In genomic region chr15:85808434-85808833, GRCm38 (mm10) we compare ENCODE assay signal across 16 mouse cellular contexts. TPM values are rescaled to one million over a fixed set of nuclear protein-coding genes. Genes with fewer than 3 reads are reported as not detected.
DNase-seq lines count a peak whose midpoint lies in the region; ATAC-seq and TF ChIP-seq lines count a peak whose summit lies in the region.
"Had no signal": no experiment of that assay in that cellular context is flagged by ENCODE, and none has a peak within 500 bp of the region (broad histone marks: within the 10 kb centered on the region; RNA-seq: fewer than 3 reads in every experiment).

No protein-coding gene starts in this region.

- H3K4me1 ChIP-seq in heart, embryonic 16.5 days (ENCODE audit: control insufficient read depth, insufficient read depth, low read length), result peaks cover 19% of the 10 kb centered on the region
- peaks cover 16% of the 10 kb centered on the region for H3K4me1 ChIP-seq in kidney, embryonic 15.5 days
- 0 out of 2 replicates have a peak, but pooled peaks cover 5% of the 10 kb centered on the region for H3K4me1 ChIP-seq in lung, postnatal 0 days (ENCODE audit: insufficient read depth, low read depth, low read length)

- peaks cover 3% of the 10 kb centered on the region; the same call in 1 of the 2 replicates for H3K36me3 ChIP-seq in heart, embryonic 16.5 days (ENCODE audit: control insufficient read depth, insufficient read depth)
- H3K36me3 ChIP-seq in kidney, embryonic 15.5 days, result no peaks in the 10 kb centered on the region
- H3K36me3 ChIP-seq in lung, postnatal 0 days (ENCODE audit: insufficient read depth, low read length), result no peaks in the 10 kb centered on the region; the same call in 1 of the 2 replicates
- H3K36me3 ChIP-seq: embryonic facial prominence, embryonic 12.5 days; limb, embryonic 10.5 days had no signal

- no peak for DNase-seq in heart, adult 9 months (ENCODE audit: low spot score in 2 of 2)
- DNase-seq in kidney, adult 8-10 months, result peak; percentile 30 to 45
- no peak for DNase-seq in lung, postnatal 0 days (ENCODE audit: low spot score)
- no peak for DNase-seq in lung, postnatal 10 days
- DNase-seq in kidney, postnatal 36 days, result peak; percentile 25 to 51
- DNase-seq: adrenal gland, postnatal 10 days; B cell, adult 2 months; forebrain, postnatal 0 days; heart, adult 11 months; heart, postnatal 14 days; lung, postnatal 36 days had no signal

- ATAC-seq in heart, embryonic 16.5 days (replicated peaks; ENCODE audit: extremely low read depth, insufficient read depth, low FRiP score), result no peak
- ATAC-seq in kidney, embryonic 15.5 days (replicated peaks; ENCODE audit: low FRiP score), result no peak
- ATAC-seq in lung, postnatal 0 days, result no peak
- ATAC-seq: forebrain, postnatal 0 days; hindbrain, postnatal 0 days had no signal

- H3K4me2 ChIP-seq in heart, embryonic 16.5 days (ENCODE audit: low read depth, low read length), result no peak overlapping the region
- no peak overlapping the region for H3K4me2 ChIP-seq in kidney, embryonic 15.5 days
- H3K4me2 ChIP-seq in lung, postnatal 0 days (replicated peaks; ENCODE audit: low read depth, low read length), result no peak overlapping the region
- H3K4me2 ChIP-seq: embryonic facial prominence, embryonic 12.5 days had no signal

- H3K27ac ChIP-seq in heart, embryonic 16.5 days (ENCODE audit: low read length), result peak overlapping the region; percentile 9; the same call in 1 of the 2 replicates
- no peak overlapping the region for H3K27ac ChIP-seq in kidney, embryonic 15.5 days
- no peak overlapping the region for H3K27ac ChIP-seq in lung, postnatal 0 days (ENCODE audit: low read length)
- H3K27ac ChIP-seq: embryonic facial prominence, embryonic 12.5 days; hindbrain, postnatal 0 days; limb, embryonic 10.5 days had no signal

- no peaks in the 10 kb centered on the region for H3K9me3 ChIP-seq in heart, embryonic 16.5 days (replicated peaks; ENCODE audit: control insufficient read depth, low read length)
- H3K9me3 ChIP-seq in kidney, embryonic 15.5 days (replicated peaks), result no peaks in the 10 kb centered on the region
- H3K9me3 ChIP-seq in lung, postnatal 0 days (ENCODE audit: low read length), result no peaks in the 10 kb centered on the region
- H3K9me3 ChIP-seq: embryonic facial prominence, embryonic 12.5 days; limb, embryonic 10.5 days had no signal

- 0 out of 2 replicates have a peak overlapping the region, but pooled peaks have one; percentile 3 for H3K9ac ChIP-seq in heart, embryonic 16.5 days (ENCODE audit: low read length)
- no peak overlapping the region for H3K9ac ChIP-seq in kidney, embryonic 15.5 days
- H3K9ac ChIP-seq in lung, postnatal 0 days (replicated peaks; ENCODE audit: low read depth), result no peak overlapping the region
- H3K9ac ChIP-seq: embryonic facial prominence, embryonic 12.5 days; forebrain, postnatal 0 days had no signal

- WGBS in heart, embryonic 16.5 days, result 62% methylated on average over 8 of the region's 8 CpGs
- 64% methylated on average over 8 of the region's 8 CpGs for WGBS in kidney, embryonic 15.5 days
- WGBS in lung, postnatal 0 days, result 59% methylated on average over 8 of the region's 8 CpGs

- no peak for TF ChIP-seq EP300 in lung, postnatal 0 days (IDR thresholded peaks at IDR 0.05)

- H3K4me3 ChIP-seq in heart, embryonic 16.5 days (ENCODE audit: low read length), result no peak overlapping the region
- H3K4me3 ChIP-seq in kidney, embryonic 15.5 days (replicated peaks), result no peak overlapping the region
- no peak overlapping the region for H3K4me3 ChIP-seq in lung, postnatal 0 days (ENCODE audit: low read depth, low read length)
- H3K4me3 ChIP-seq: embryonic facial prominence, embryonic 12.5 days; limb, embryonic 10.5 days had no signal

- TF ChIP-seq CTCF in lung, postnatal 0 days (IDR thresholded peaks at IDR 0.05), result peak; percentile 30

- H3K27me3 ChIP-seq in heart, embryonic 16.5 days (ENCODE audit: control insufficient read depth, insufficient read depth, low read length), result no peaks in the 10 kb centered on the region
- H3K27me3 ChIP-seq in kidney, embryonic 15.5 days, result no peaks in the 10 kb centered on the region
- no peaks in the 10 kb centered on the region for H3K27me3 ChIP-seq in lung, postnatal 0 days (replicated peaks; ENCODE audit: insufficient read depth, low read length)
- H3K27me3 ChIP-seq: embryonic facial prominence, embryonic 12.5 days had no signal

RNA-seq across cellular contexts. Expression of gene Cdpf1, which starts 3.1 kb away (rescaled TPM):
- 48.8 and 49.8 TPM in 2 replicates for polyA plus RNA-seq in heart, embryonic 16.5 days (2015; fragmentation: Nextera tagmentation; extraction: Ambion mirVana)
- 29.5 and 32.5 TPM in 2 replicates for polyA plus RNA-seq in kidney, embryonic 15.5 days (2015; fragmentation: Nextera tagmentation; extraction: Ambion mirVana)
- polyA plus RNA-seq in lung, postnatal 0 days (2015; fragmentation: Nextera tagmentation; extraction: Ambion mirVana), result 46.8 and 48.3 TPM in 2 replicates

RNA-seq across cellular contexts. Expression of gene Pkdrej, which starts 13.1 kb away (rescaled TPM):
- polyA plus RNA-seq in heart, embryonic 16.5 days (2015; fragmentation: Nextera tagmentation; extraction: Ambion mirVana), result 0.50 and 0.53 TPM in 2 replicates
- 0.14 and 0.15 TPM in 2 replicates for polyA plus RNA-seq in kidney, embryonic 15.5 days (2015; fragmentation: Nextera tagmentation; extraction: Ambion mirVana)
- 0.04 and 0.08 TPM in 2 replicates for polyA plus RNA-seq in lung, postnatal 0 days (2015; fragmentation: Nextera tagmentation; extraction: Ambion mirVana)

RNA-seq across cellular contexts. Expression of gene Ttc38, which starts 23.7 kb away (rescaled TPM):
- polyA plus RNA-seq in heart, embryonic 16.5 days (2015; fragmentation: Nextera tagmentation; extraction: Ambion mirVana), result 4.9 and 6.2 TPM in 2 replicates
- polyA plus RNA-seq in kidney, embryonic 15.5 days (2015; fragmentation: Nextera tagmentation; extraction: Ambion mirVana), result 6.3 and 6.7 TPM in 2 replicates
- 8.7 and 9.1 TPM in 2 replicates for polyA plus RNA-seq in lung, postnatal 0 days (2015; fragmentation: Nextera tagmentation; extraction: Ambion mirVana)

RNA-seq across cellular contexts. Expression of gene Gtse1, which starts 51.1 kb away (rescaled TPM):
- polyA plus RNA-seq in heart, embryonic 16.5 days (2015; fragmentation: Nextera tagmentation; extraction: Ambion mirVana), result 24.8 and 25.5 TPM in 2 replicates
- 30.3 and 30.8 TPM in 2 replicates for polyA plus RNA-seq in kidney, embryonic 15.5 days (2015; fragmentation: Nextera tagmentation; extraction: Ambion mirVana)
- polyA plus RNA-seq in lung, postnatal 0 days (2015; fragmentation: Nextera tagmentation; extraction: Ambion mirVana), result 1.5 and 2.3 TPM in 2 replicates

Comparison
In these comparisons a context has a peak if more than half of its experiments do, and no peak if none do; other contexts are left out.
1. DNase-seq: peak in kidney, adult 8-10 months (2 of 2) and kidney, postnatal 36 days (2 of 2); none in heart, adult 9 months (0 of 2), lung, postnatal 0 days (single experiment) and lung, postnatal 10 days (single experiment).